Mouse (Mus musculus) liver, adult 2 months (tissue): Measurements from ENCODE around the gene Zbtb22. TPM values are rescaled to one million over a fixed set of nuclear protein-coding genes. Genes with fewer than 3 reads are reported as not detected.
"Not testable (repeated sequence)": the region's sequence is repeated elsewhere in the genome, so short reads cannot be mapped to it uniquely, and the experiment has no call there.

ENCODE experiments used
- DNase-seq: peaks from one replicate; pipeline ENCODE4 v3.0.0-alpha.2; 2011; ENCODE audit warnings: low read depth, low spot score; ENCODE audit errors: extremely low read depth
- H3K27ac ChIP-seq: fragments of 200-500 bp; replicated peaks from 2 replicates; pipeline ENCODE4 v1.5.1; 2012; ENCODE audit warnings: low read depth, mild to moderate bottlenecking, control low read depth, inconsistent platforms, low read length; ENCODE audit not compliant: insufficient read depth
- H3K27me3 ChIP-seq: fragments of 200-500 bp; 2 replicates; pipeline ENCODE4 v1.6.1; 2012; ENCODE audit warnings: mild to moderate bottlenecking, moderate library complexity, low read length, inconsistent platforms; ENCODE audit not compliant: control insufficient read depth, insufficient read depth
- H3K36me3 ChIP-seq: fragments of 200-500 bp; 2 replicates; pipeline ENCODE4 v1.6.1; 2012; ENCODE audit warnings: low read length, inconsistent platforms; ENCODE audit not compliant: control insufficient read depth, insufficient read depth
- H3K4me1 ChIP-seq: fragments of 200-500 bp; 2 replicates; pipeline ENCODE4 v1.6.1; 2011; ENCODE audit warnings: low read length; ENCODE audit not compliant: control insufficient read depth, insufficient read depth
- H3K4me3 ChIP-seq: fragments of 200-500 bp; 2 replicates; pipeline ENCODE4 v1.5.1; 2011; ENCODE audit warnings: low read depth, mild to moderate bottlenecking, control low read depth, low read length, moderate library complexity; ENCODE audit not compliant: insufficient read depth
- H3K79me2 ChIP-seq: fragments of 200-500 bp; 2 replicates; pipeline ENCODE4 v1.6.1; 2012; ENCODE audit warnings: inconsistent platforms, mild to moderate bottlenecking, low read length, moderate library complexity; ENCODE audit not compliant: control insufficient read depth, insufficient read depth
- H3K9ac ChIP-seq: fragments of 200-500 bp; 2 replicates; pipeline ENCODE4 v1.6.1; 2012; ENCODE audit warnings: low read depth, mild to moderate bottlenecking, control low read depth, inconsistent platforms, low read length
- CTCF ChIP-seq: fragments of 200-500 bp; IDR thresholded peaks from 2 replicates; pipeline ENCODE4 v1.5.1; 2011; ENCODE audit warnings: low read depth, low read length, control low read depth
- POLR2A ChIP-seq: fragments of 200-500 bp; IDR thresholded peaks from 2 replicates; pipeline ENCODE4 v1.6.1; 2011; ENCODE audit warnings: low read length, control low read depth; ENCODE audit not compliant: insufficient read depth; ENCODE audit errors: extremely low read depth
- WGBS: fragments of 180-500 bp; shearing (Covaris S2); methylation state at CpG from one replicate; pipeline ENCODE4 v1.1.7; 2018; 5-methylcytosine and 5-hydroxymethylcytosine counted together
- polyA plus RNA-seq: library from polyadenylated mRNA; depleted of rRNA; stranded (reverse); fragments of >200 nt; gene quantifications from 2 replicates; pipeline ENCODE4 v1.2.3, GENCODE M21; 2012; rRNA removed
- total RNA-seq: library from RNA; depleted of rRNA; stranded (reverse); fragments of >200 nt; gene quantifications from 2 replicates; pipeline ENCODE4 v1.2.3, GENCODE M21; 2014; rRNA removed

The Zbtb22 gene
- total RNA-seq (11.1 and 12.7 TPM in 2 replicates), polyA plus RNA-seq (23.9 and 30.2 TPM in 2 replicates)

DNA sequence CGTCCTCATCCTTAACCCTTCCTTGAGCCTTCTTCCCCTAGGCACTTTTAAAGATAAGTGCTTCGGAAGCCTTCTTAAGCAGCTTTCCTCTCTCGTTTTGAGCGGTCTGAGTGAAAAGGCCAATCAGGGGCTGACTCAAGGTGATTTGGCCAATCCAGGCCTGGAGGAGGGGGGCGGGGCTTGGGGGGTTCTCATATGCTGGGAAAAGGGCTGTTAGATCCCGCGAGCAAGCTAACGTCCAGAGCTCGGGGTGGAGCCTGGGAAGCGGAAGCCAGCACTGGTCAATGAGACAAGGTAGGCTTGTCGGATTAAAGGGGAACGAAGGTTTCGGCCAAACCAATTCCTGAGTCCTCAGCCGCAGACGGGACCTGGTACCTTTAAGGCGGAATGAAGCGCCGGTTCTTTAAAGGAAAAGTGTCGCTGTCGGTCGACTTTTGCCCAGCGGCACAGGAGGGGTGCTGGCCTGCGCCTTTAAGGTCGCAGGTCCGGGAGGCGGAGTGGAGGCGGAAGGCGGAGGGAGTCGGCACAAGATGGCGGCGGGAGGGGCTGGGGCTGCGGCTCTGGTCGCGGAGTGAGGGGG is at the start of gene Zbtb22, which contains the start of gene Tapbp:
TSS of gene Zbtb22 (plus strand) at position 234 of the 580 bp plus-strand sequence.
TSS of gene Tapbp (plus strand) at position 229 of the 580 bp plus-strand sequence.
- Histone ChIP-seq H3K27me3 (no peaks in the 10 kb centered on the region), H3K4me3 (peak within 1 kb of the TSS; percentile 53), H3K36me3 (peaks cover 23% of the 10 kb centered on the region; the same call in 1 of the 2 replicates), H3K27ac (peak within 1 kb of the TSS; percentile 22; the same call in 1 of the 2 replicates), H3K4me1 (peaks cover 11% of the 10 kb centered on the region), H3K9ac (peak within 1 kb of the TSS; percentile 62), H3K79me2 (peaks cover 19% of the 10 kb centered on the region)
- 0 out of 2 replicates have a peak, but pooled peaks have one; percentile 9 for TF ChIP-seq POLR2A
- TF ChIP-seq CTCF, result no peak
- WGBS, result under 1% methylated on average over 33 of the region's 34 CpGs
- peak; percentile 98 for DNase-seq

- not testable (repeated sequence) for H3K9ac ChIP-seq, H3K27me3 ChIP-seq, H3K27ac ChIP-seq, DNase-seq, H3K4me1 ChIP-seq, H3K36me3 ChIP-seq, H3K4me3 ChIP-seq, H3K79me2 ChIP-seq
- 91% methylated on average over 5 of the region's 12 CpGs for WGBS
Measured at GRCm38 (mm10) chr17:33873537-33873936, 42.2 kb upstream of the Zbtb22 start, which contains the start of gene Gm7029. TSS of gene Gm7029 (plus strand) at chr17:33873837.

DNA sequence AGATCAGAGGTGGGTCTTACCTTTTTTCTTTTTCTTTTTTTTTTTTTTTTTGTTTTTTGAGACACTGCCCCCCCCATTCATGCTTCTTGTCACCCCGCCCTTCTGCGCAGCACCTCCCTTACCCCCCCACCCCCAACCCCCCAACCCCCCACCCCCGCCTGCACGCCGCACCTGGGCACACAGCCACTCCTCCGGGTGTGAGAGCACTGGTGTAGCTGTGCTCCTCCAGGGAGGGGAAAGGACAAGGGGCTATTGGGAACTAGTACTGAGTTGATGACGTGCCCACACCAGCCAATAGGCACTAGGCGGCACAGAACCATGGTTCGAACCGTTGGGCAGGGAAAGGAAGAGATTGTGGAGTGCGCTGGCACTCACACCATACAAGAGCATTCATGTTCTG is 41.3 kb upstream of the Zbtb22 start:
- Histone ChIP-seq H3K27ac (no peak overlapping the region), H3K79me2 (no peaks in the 10 kb centered on the region), H3K4me3 (no peak overlapping the region), H3K36me3 (no peaks in the 10 kb centered on the region), H3K9ac (no peak overlapping the region), H3K4me1 (no peaks in the 10 kb centered on the region), H3K27me3 (no peaks in the 10 kb centered on the region)
- WGBS, result 91% methylated on average over 11 of the region's 11 CpGs
- no peak for DNase-seq
- TF ChIP-seq POLR2A (no peak), CTCF (no peak)

GRCm38 (mm10) chr17:33875797-33876196 is 39.9 kb upstream of the Zbtb22 start:
- not testable (repeated sequence) for H3K36me3 ChIP-seq, H3K9ac ChIP-seq, H3K27ac ChIP-seq, H3K27me3 ChIP-seq, H3K4me1 ChIP-seq, H3K4me3 ChIP-seq, H3K79me2 ChIP-seq
- WGBS, result 76% methylated on average over 5 of the region's 5 CpGs
- TF ChIP-seq CTCF, result peak; percentile 39
- DNase-seq, result peak; percentile 23

GRCm38 (mm10) chr17:33884320-33884719 is 31.4 kb upstream of the Zbtb22 start:
- WGBS, result over 99% methylated on average over 10 of the region's 11 CpGs
- not testable (repeated sequence) for H3K9ac ChIP-seq, H3K36me3 ChIP-seq

GRCm38 (mm10) chr17:33887802-33888201 is 27.9 kb upstream of the Zbtb22 start:
- not testable (repeated sequence) for H3K27me3 ChIP-seq, DNase-seq, H3K4me3 ChIP-seq, H3K4me1 ChIP-seq, H3K27ac ChIP-seq, H3K36me3 ChIP-seq, H3K79me2 ChIP-seq, H3K9ac ChIP-seq
- WGBS, result 25% methylated on average over 2 of the region's 2 CpGs

More at GRCm38 (mm10) chr17:33884320-33884719, 31.4 kb upstream of the Zbtb22 start:
- not testable (repeated sequence) for H3K79me2 ChIP-seq, H3K27ac ChIP-seq, H3K27me3 ChIP-seq, H3K4me3 ChIP-seq, DNase-seq, H3K4me1 ChIP-seq

GRCm38 (mm10) chr17:33888230-33888629 is 27.5 kb upstream of the Zbtb22 start:
- H3K4me1 ChIP-seq, H3K4me3 ChIP-seq, DNase-seq, H3K36me3 ChIP-seq, H3K27me3 ChIP-seq, H3K79me2 ChIP-seq, H3K27ac ChIP-seq, H3K9ac ChIP-seq: not testable (repeated sequence)

DNA sequence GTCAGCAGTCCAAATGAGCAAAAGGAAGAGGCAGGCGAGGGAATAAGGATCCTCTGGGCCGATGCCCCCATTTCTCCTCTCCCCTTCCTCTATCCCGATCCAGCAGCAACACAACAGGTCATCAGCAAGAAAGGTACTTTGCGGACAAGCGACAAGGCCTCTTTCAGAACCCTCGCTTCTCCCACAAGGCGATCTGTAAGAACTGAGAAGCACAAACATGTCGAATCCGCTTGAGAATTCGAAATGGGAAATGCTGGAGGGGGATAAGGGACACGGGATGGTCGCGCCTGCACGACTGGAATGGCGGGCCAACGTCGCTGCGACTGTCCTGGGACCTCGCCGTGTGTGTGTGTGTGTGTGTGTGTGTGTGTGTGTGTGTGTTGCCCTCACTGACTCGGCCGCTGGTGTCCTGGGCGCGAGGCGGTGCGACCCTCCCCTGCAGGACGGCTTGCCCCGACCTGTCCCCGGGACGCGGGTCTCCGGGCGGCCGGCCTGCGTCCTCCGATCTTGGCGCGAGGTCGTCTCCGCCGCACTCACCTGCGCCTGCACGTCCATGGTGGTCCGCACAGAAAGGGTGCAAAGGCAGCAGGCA is 25.7 kb upstream of the Zbtb22 start:
- not testable (repeated sequence) for H3K27me3 ChIP-seq
- WGBS, result 2% methylated on average over 44 of the region's 44 CpGs

More for the DNA sequence above, 25.7 kb upstream of the Zbtb22 start:
- not testable (repeated sequence) for H3K36me3 ChIP-seq, DNase-seq, H3K4me1 ChIP-seq, H3K79me2 ChIP-seq, H3K27ac ChIP-seq
- Histone ChIP-seq H3K9ac (peak overlapping the region; percentile 71), H3K4me3 (peak overlapping the region; percentile 82)
